Mouse (Mus musculus) embryonic fibroblast, embryonic 13.5 days (primary cell): ENCODE measurements around the gene Ablim2.

Experiments used
- CTCF ChIP-seq: IDR thresholded peaks from 2 replicates; pipeline ENCODE4 v1.5.1; 2011; ENCODE audit warnings: mild to moderate bottlenecking, control low read depth, low read length, moderate library complexity, borderline replicate concordance; ENCODE audit not compliant: insufficient read depth
- POLR2A ChIP-seq: IDR thresholded peaks from 2 replicates; pipeline ENCODE4 v1.6.1; 2011; ENCODE audit warnings: low read depth, mild to moderate bottlenecking, control low read depth, low read length, moderate library complexity

DNA sequence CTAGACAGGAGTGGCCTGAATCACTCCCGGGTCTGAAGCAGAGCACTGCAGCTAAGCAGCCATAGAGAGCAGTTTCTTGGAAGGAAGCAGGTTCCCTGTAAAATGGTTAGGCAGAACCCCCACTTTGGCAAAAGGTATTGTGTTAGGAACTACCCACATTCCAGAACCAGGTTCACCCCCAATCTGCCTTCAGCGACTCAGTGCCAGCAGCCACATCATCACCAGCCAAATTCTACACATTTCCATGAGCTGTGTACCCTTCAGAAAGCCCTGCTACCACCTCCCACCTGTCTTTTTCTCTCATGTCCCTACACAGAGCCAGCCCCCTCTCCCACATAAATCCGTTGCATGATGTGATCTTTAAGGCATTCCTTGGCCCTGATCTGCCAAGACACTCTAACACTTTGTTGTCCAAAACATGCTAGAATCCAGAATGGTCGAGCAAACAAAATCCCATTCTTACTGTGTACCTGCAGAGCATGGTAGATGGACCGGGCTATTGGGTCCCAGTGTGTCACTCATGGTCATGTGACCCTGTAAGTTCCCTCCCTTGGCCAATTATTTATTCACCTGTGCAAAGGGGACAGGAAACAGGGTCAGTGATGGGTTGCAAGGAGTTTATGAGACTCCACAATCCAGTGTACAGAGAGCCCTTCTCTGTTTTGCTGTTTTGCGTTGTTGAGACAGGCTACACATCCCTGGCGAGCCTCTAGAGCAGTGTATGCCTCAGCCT lies 13.5 kb upstream of the Ablim2 start:
- no peak for TF ChIP-seq POLR2A
- TF ChIP-seq CTCF = no peak
